Mouse (Mus musculus): ENCODE results near the gene B020031M17Rik. TPM values are rescaled to one million over a fixed set of nuclear protein-coding genes. Genes with fewer than 3 reads are reported as not detected.
"Not testable (repeated sequence)": the region's sequence is repeated elsewhere in the genome, so short reads cannot be mapped to it uniquely, and the experiment has no call there.

The B020031M17Rik gene
- not detected in 2 replicates for polyA plus RNA-seq (2015; fragmentation: Nextera tagmentation; extraction: Ambion mirVana)

DNA sequence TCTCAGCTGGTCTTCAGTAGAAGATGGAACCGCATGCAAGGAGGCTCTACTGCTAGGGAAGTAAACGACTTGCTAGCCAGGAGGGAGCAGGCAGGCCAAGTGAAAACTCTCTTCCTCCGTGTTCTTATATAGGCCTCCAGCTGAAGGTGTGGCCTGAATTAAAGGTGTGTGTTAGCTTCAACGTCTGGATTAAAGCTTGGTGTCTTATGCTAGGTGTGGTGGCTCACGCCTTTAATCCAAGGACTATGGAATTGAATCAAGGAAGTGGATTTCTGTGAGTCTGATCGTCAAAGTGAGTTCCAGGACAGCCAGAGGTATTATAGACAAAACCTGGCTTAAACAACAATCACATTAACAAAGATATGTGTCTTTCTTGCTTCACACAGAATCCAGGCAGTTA is at the start of gene B020031M17Rik:
Gene B020031M17Rik (minus strand): TSS at position 101 of the 400 bp plus-strand sequence.
- H3K4me2 ChIP-seq (ENCODE audit: low read length); H3K4me1 ChIP-seq (replicated peaks; ENCODE audit: insufficient read depth, low read length); H3K36me3 ChIP-seq (ENCODE audit: insufficient read depth, low read length); H3K9me3 ChIP-seq (replicated peaks; ENCODE audit: low read length); H3K4me3 ChIP-seq (replicated peaks; ENCODE audit: low read depth, low read length); H3K27ac ChIP-seq; DNase-seq (ENCODE audit: low spot score); H3K9ac ChIP-seq (ENCODE audit: low read depth, low read length); ATAC-seq (replicated peaks; ENCODE audit: low FRiP score, low read depth); H3K27me3 ChIP-seq (ENCODE audit: insufficient read depth, low read length): not testable (repeated sequence)
- 70% methylated on average over 2 of the region's 6 CpGs for WGBS

DNA sequence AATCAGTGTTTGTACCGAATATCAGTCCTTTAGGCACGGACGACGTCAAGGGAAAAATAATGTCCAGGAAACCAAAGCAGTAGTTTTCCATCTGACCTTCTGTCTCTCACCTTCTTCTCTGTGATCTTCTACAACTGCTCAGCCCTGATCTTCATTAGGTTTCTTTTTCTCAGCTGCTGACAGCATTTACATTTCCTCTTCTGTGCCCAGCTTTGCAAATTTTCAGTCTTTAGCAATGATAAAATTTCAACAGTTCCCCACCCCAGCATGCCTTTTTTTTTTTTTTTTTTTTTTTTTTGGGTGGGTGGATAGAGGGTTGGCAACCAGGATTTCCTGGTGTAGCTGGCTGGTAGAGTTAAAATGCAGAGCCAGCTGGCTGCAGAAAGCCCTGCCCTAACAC is 48.6 kb upstream of the B020031M17Rik start:
- ATAC-seq (replicated peaks; ENCODE audit: low FRiP score, low read depth); H3K27ac ChIP-seq; H3K4me2 ChIP-seq (ENCODE audit: low read length); H3K9ac ChIP-seq (ENCODE audit: low read depth, low read length); H3K4me1 ChIP-seq (replicated peaks; ENCODE audit: insufficient read depth, low read length); H3K9me3 ChIP-seq (replicated peaks; ENCODE audit: low read length); H3K27me3 ChIP-seq (ENCODE audit: insufficient read depth, low read length); DNase-seq (ENCODE audit: low spot score); H3K4me3 ChIP-seq (replicated peaks; ENCODE audit: low read depth, low read length); H3K36me3 ChIP-seq (ENCODE audit: insufficient read depth, low read length): not testable (repeated sequence)
- no CpG with 5 or more reads among the region's 4 CpGs for WGBS

DNA sequence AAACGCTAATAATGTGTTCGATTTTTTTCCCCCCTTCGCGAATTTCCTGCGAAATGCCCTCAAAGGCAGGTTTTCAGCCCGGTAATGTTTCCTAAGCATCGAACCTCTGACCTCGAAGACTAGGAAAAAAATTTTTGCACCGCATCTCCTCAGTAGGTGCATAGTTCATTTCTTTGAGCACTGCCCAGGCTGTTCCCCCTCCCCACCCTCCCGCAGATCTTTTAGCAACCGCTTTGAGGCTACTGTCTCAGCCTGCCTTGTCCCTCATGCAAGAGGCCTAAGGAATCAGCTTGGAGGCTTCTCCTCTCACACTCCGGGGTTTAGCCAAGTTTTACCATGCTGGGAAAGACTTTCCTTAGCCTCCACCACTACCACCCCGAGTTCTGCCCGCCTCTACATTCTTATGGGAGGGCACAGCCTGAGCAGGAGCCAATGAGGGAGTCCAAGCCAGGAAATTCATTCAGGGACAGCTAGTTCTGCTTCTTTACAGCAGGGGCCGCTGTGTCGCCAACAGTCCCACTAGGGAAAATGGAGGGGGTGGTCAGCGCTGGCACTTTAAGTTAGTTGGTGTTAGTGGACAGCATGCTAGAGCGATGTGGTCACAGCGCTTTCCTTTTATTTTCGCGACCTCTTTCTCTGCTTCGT is 48.0 kb upstream of the B020031M17Rik start:
- no CpG with 5 or more reads among the region's 22 CpGs for WGBS
- not testable (repeated sequence) for DNase-seq (ENCODE audit: low spot score); H3K9ac ChIP-seq (ENCODE audit: low read depth, low read length); H3K9me3 ChIP-seq (replicated peaks; ENCODE audit: low read length); H3K4me2 ChIP-seq (ENCODE audit: low read length); H3K4me1 ChIP-seq (replicated peaks; ENCODE audit: insufficient read depth, low read length); H3K4me3 ChIP-seq (replicated peaks; ENCODE audit: low read depth, low read length); H3K27me3 ChIP-seq (ENCODE audit: insufficient read depth, low read length); H3K27ac ChIP-seq; H3K36me3 ChIP-seq (ENCODE audit: insufficient read depth, low read length)
- ATAC-seq (replicated peaks; ENCODE audit: low FRiP score, low read depth): peak; percentile 90

DNA sequence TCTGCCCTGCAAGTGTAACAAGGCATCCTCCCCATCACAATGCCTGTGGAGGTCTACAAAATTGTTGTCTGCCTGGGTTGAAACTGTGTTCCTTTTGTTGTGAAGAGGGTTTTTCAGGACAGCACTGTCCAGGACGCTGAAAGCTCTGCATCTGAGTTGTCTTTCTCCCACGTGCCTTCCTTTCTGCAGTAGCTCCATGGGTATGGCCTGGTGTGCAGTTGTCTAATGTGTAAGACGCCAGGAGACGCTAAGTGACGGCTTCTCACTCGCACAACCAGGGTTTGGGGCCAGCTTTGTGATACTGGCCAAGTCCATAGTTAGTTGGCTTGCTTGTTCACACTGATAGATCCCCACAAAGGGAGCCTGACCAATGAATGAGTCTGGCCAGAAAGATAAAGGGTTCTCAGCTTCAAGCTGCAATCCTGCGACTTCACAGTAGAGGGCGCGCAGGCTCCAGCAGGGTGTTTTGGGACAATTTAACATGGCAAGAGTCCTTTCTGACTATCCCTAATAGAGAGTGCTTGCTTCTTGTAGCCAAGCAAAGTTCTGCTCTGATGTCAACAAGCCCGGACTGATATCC is 41.4 kb upstream of the B020031M17Rik start:
- H3K9ac ChIP-seq (ENCODE audit: low read depth, low read length); DNase-seq (ENCODE audit: low spot score); H3K4me3 ChIP-seq (replicated peaks; ENCODE audit: low read depth, low read length); ATAC-seq (replicated peaks; ENCODE audit: low FRiP score, low read depth); H3K27ac ChIP-seq; H3K4me2 ChIP-seq (ENCODE audit: low read length); H3K36me3 ChIP-seq (ENCODE audit: insufficient read depth, low read length); H3K9me3 ChIP-seq (replicated peaks; ENCODE audit: low read length); H3K27me3 ChIP-seq (ENCODE audit: insufficient read depth, low read length); H3K4me1 ChIP-seq (replicated peaks; ENCODE audit: insufficient read depth, low read length): not testable (repeated sequence)
- WGBS: no CpG with 5 or more reads among the region's 10 CpGs

DNA sequence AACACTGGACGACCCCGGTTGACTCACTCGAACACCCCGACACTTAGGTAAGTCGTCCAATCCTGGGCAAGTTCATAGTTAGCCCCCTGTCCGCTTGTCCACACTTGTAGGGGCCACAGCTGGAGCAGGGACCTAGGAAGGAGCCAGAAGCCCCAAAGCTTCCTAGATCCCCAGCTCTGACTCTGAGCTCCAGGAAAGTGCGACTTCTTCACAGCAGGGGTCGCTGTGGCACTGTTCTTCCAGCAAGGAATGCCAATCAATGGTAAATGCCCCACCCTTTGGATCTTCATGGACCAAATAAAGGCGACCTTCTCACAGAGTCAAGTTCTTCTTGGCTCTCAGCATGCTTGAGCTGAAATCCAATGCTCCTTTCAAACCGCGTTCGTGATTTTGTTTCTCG is 40.7 kb upstream of the B020031M17Rik start:
- H3K4me1 ChIP-seq (replicated peaks; ENCODE audit: insufficient read depth, low read length); H3K9me3 ChIP-seq (replicated peaks; ENCODE audit: low read length); H3K9ac ChIP-seq (ENCODE audit: low read depth, low read length); H3K4me2 ChIP-seq (ENCODE audit: low read length); H3K4me3 ChIP-seq (replicated peaks; ENCODE audit: low read depth, low read length); H3K27ac ChIP-seq; DNase-seq (ENCODE audit: low spot score); H3K36me3 ChIP-seq (ENCODE audit: insufficient read depth, low read length); H3K27me3 ChIP-seq (ENCODE audit: insufficient read depth, low read length): not testable (repeated sequence)
- 0 out of 2 replicates have a peak, but pooled peaks have one; percentile 33 for ATAC-seq (replicated peaks; ENCODE audit: low FRiP score, low read depth)
- WGBS: no CpG with 5 or more reads among the region's 13 CpGs

DNA sequence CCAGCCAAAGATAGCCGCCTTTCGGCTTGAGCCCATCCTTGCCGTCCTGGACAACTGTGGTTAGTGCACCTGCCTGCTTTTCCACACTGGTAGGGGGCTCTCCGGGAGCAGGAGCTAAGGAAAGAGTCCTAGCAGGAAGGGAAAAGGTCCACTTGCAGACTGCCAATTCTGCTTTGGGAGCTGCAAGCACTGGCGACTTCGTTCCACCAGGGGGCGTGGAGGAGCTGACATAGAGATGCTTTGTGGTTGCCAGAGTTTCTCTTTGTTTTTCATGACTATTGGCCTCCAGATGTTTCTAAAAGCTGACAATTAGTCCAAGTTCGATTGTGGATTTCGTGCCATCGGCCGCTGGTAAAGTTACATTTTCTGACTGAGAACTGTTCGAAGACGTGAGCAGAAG is 18.6 kb upstream of the B020031M17Rik start:
- not testable (repeated sequence) for H3K4me2 ChIP-seq (ENCODE audit: low read length); H3K36me3 ChIP-seq (ENCODE audit: insufficient read depth, low read length); DNase-seq (ENCODE audit: low spot score); H3K27ac ChIP-seq; H3K9ac ChIP-seq (ENCODE audit: low read depth, low read length); H3K9me3 ChIP-seq (replicated peaks; ENCODE audit: low read length); H3K4me3 ChIP-seq (replicated peaks; ENCODE audit: low read depth, low read length); ATAC-seq (replicated peaks; ENCODE audit: low FRiP score, low read depth); H3K27me3 ChIP-seq (ENCODE audit: insufficient read depth, low read length); H3K4me1 ChIP-seq (replicated peaks; ENCODE audit: insufficient read depth, low read length)
- WGBS: no CpG with 5 or more reads among the region's 13 CpGs

DNA sequence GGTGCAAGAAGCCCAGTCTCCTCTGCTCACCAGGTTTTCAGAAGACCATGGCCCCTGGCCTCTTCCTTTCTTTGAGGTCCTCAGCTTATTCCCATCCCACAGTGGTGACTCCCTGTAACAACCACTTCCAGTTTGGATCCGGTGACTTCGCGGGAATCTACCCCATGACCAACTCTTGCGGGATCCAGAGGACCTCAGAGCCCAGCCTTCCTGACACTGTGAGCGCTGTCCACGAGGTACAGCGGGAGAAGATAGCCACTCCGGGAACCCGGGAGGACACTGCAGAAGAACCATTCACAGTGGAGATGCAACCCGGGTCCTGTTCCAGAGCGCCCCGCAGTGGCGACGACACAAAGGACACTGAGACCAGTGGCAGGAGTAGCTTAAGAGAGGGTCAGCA is 17.6 kb upstream of the B020031M17Rik start:
- H3K4me3 ChIP-seq (replicated peaks; ENCODE audit: low read depth, low read length); H3K4me1 ChIP-seq (replicated peaks; ENCODE audit: insufficient read depth, low read length); H3K9ac ChIP-seq (ENCODE audit: low read depth, low read length); H3K36me3 ChIP-seq (ENCODE audit: insufficient read depth, low read length); H3K27me3 ChIP-seq (ENCODE audit: insufficient read depth, low read length); H3K9me3 ChIP-seq (replicated peaks; ENCODE audit: low read length); DNase-seq (ENCODE audit: low spot score); H3K4me2 ChIP-seq (ENCODE audit: low read length); H3K27ac ChIP-seq: not testable (repeated sequence)
- ATAC-seq (replicated peaks; ENCODE audit: low FRiP score, low read depth): peak; percentile 44; the same call in 1 of the 2 replicates
- WGBS: no CpG with 5 or more reads among the region's 14 CpGs

DNA sequence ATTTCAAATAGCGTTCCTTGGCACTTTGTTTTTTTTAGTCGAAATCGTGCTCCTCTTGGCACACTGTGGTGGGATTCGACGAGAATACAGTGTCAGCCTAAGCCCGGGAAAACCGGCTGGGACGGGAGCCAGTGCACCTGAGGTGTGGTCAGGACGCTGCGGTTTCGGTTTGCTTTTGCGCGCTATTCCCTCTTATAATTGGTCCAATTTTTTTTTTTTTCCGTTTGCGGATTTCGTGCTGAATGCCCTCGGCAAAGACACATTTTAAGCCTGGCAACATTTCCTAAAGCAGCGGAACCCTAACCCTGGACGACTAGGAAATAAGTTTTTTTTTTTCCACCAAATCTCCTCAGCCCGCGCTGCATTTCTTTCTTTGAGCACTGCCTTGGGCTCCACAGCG is 15.4 kb upstream of the B020031M17Rik start:
- H3K9me3 ChIP-seq (replicated peaks; ENCODE audit: low read length); H3K36me3 ChIP-seq (ENCODE audit: insufficient read depth, low read length); H3K27me3 ChIP-seq (ENCODE audit: insufficient read depth, low read length); H3K4me1 ChIP-seq (replicated peaks; ENCODE audit: insufficient read depth, low read length); H3K9ac ChIP-seq (ENCODE audit: low read depth, low read length); ATAC-seq (replicated peaks; ENCODE audit: low FRiP score, low read depth); H3K27ac ChIP-seq; DNase-seq (ENCODE audit: low spot score): not testable (repeated sequence)
- 1% methylated on average over 19 of the region's 22 CpGs for WGBS
- H3K4me2 ChIP-seq (ENCODE audit: low read length): peak overlapping the region; percentile 40
- H3K4me3 ChIP-seq (replicated peaks; ENCODE audit: low read depth, low read length): peak overlapping the region; percentile 17; the same call in 1 of the 2 replicates

DNA sequence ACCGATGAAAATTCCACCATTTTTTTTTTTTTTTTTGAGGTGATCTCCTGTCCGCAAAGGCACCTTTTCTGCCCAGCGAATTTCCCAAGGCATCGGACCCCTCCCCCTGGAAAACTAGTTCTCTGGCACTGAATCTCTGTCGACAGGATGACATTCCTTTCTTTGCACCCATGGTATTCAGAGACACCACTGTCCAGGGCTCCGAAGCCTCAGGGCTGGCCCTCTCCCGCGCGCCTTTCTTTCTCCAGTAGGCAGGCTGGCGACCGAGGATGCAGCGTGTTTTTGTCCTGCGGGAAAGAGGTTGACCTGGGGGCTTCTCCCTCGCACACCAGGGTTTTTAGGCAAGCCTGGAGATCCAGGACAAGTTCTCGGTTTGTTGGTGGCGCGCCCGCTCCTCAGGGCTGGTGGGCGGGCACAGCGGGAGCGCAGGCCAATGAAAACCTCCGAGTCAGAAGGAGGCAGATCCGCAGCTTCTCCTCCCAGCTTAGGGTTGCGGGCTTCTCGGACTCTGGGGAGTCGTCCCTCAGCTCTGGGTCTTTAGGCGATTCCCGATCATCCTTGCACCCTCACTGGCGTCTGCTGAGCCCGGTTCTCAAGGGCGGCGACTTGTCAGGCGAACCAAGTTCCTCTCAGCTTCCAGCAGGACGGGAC is 14.8 kb upstream of the B020031M17Rik start:
- H3K4me2 ChIP-seq (ENCODE audit: low read length): peak overlapping the region; percentile 40; the same call in 1 of the 2 replicates
- not testable (repeated sequence) for H3K27me3 ChIP-seq (ENCODE audit: insufficient read depth, low read length); H3K4me1 ChIP-seq (replicated peaks; ENCODE audit: insufficient read depth, low read length); DNase-seq (ENCODE audit: low spot score); H3K36me3 ChIP-seq (ENCODE audit: insufficient read depth, low read length); H3K9me3 ChIP-seq (replicated peaks; ENCODE audit: low read length); H3K9ac ChIP-seq (ENCODE audit: low read depth, low read length); H3K27ac ChIP-seq; ATAC-seq (replicated peaks; ENCODE audit: low FRiP score, low read depth); H3K4me3 ChIP-seq (replicated peaks; ENCODE audit: low read depth, low read length)
- WGBS: 2% methylated on average over 14 of the region's 34 CpGs

All from kidney, postnatal 0 days (tissue).